Mouse (Mus musculus): ENCODE measurements around the gene Actrt2. TPM values are rescaled to one million over a fixed set of nuclear protein-coding genes. Genes with fewer than 3 reads are reported as not detected.

Gene Actrt2
- not detected for polyA plus RNA-seq (2014; fragmentation: Illumina TruSeq; extraction: RNeasy Lipid Tissue Mini Kit (QIAGEN cat#74804); ENCODE audit: low read depth, low replicate concordance)

GRCm38 (mm10) chr4:154667767-154668166, at the start of gene Actrt2:
Actrt2 (minus strand) TSS chr4:154667867.

DNA sequence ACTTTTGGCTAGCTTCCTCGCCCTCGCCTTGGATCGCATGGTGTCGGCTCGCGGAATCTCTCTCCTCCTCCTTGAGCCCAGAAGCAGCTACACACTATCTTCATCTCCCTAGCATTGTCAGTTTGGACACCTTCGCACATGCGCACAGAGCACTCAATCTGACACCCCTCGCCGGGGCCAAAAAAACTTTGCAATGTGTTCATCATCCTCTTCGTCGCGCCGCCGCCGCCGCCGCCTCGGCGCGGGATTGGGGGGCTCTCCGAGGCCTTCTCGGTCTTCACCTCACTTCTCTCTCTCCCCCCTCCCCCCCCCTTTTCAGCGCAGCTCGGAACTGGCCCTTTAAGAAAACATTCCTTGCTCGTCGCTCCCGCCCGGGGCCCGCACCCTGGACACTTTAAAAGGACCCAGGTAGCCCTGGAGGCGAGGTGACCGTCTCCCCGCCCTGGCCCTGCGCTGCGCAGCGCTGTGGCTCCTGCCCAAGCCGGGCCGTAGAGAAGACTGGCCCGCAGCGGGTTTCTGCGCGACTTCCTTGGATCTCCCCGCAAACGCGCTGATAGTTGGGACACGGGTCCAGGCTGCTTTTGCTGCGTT, 30.9 kb downstream of the Actrt2 start, which contains the start of gene Prdm16:
Prdm16 (minus strand) TSS at position 153 of the 591 bp plus-strand sequence.

Other genes with a start within 250 kb of the Actrt2 start
- gene Prdm16, start 31.0 kb downstream of the Actrt2 start, polyA plus RNA-seq (2014; fragmentation: Illumina TruSeq; extraction: RNeasy Lipid Tissue Mini Kit (QIAGEN cat#74804); ENCODE audit: low read depth, low replicate concordance) = 1.7 TPM
- gene Ttc34, start 169.6 kb upstream of the Actrt2 start, polyA plus RNA-seq (2014; fragmentation: Illumina TruSeq; extraction: RNeasy Lipid Tissue Mini Kit (QIAGEN cat#74804); ENCODE audit: low read depth, low replicate concordance) = not detected
- gene Mmel1, start 201.7 kb upstream of the Actrt2 start, polyA plus RNA-seq (2014; fragmentation: Illumina TruSeq; extraction: RNeasy Lipid Tissue Mini Kit (QIAGEN cat#74804); ENCODE audit: low read depth, low replicate concordance) = not detected
- gene Fam213b, start 231.3 kb upstream of the Actrt2 start, polyA plus RNA-seq (2014; fragmentation: Illumina TruSeq; extraction: RNeasy Lipid Tissue Mini Kit (QIAGEN cat#74804); ENCODE audit: low read depth, low replicate concordance) = not detected

Data from sigmoid colon, adult 10 weeks (tissue).